Mouse (Mus musculus): ENCODE data around the gene Fam216a. TPM values are rescaled to one million over a fixed set of nuclear protein-coding genes. Genes with fewer than 3 reads are reported as not detected.

Gene Fam216a
- total RNA-seq, 2 experiments from 2014 or later, result 11.3 to 15.6 TPM

DNA sequence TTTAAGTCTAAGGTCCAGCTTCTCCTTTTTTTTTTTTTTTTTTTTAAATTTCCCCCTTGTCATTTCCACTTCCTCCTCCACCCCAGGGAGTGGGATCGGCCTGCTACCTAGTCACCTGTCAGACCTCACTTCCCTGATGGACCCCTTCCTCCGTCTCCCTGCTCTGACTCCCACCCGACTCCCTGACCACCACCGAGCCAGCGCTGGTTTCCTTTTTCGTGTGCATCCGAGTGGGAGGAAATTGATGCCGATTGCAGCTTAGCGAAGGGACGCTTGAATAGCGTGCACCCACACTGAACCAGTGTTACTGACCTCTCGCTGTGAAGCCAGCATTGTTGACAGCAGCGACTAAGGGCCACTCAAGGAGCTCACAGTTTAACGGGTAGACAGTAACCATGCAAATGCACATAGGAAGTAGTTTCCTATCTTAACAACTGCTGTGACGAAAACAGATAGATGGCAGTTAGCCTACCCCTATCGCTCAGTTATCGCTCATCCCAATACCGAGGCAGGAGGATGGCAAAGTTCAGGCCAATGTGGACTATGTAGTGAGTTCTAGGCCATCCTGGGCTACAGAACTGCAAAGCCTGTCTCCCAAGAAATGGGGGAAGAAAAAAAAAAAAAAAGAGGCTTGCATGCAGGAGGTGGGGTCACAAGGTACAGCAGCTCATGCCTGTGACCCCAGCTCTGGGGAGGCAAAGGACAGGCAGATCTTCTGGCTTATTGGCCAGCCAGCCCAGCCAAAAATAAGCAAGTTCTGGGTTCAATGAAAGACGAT lies 20.3 kb upstream of the Fam216a start:
- no peak for DNase-seq (ENCODE audit: low spot score)
- intact Hi-C loops (cut with DNase I), result loop anchor here (5.0 kb wide), 1 partner anchor 125 kb away; no protein-coding TSS in a partner anchor

DNA sequence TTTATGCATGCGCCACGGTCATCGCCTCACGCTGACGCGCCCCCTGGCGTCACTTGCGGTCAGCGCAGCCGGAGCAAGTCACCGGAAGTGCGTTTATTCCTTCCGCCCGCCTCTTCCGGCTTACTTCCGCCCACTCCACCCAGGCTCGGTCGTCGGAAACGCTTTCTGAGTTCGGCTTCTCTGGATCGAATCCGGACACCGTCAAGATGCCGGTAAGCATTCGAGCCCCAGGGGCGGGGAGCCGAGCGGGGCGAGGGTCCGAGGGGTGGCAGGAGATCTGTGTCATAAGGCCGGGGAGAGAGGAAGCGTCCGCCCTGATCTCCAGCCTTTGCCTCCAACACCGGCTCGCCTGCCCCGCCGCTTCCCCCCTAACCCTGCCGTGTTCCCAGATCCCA lies 19.6 kb upstream of the Fam216a start, which contains the start of gene Arpc3:
TSS of gene Arpc3 (plus strand) at position 93 of the 395 bp plus-strand sequence.
- DNase-seq (ENCODE audit: low spot score), result peak; percentile 77
- intact Hi-C loops (cut with DNase I), result loop anchor here (5.0 kb wide), 1 partner anchor 124 kb away; no protein-coding TSS in a partner anchor

DNA sequence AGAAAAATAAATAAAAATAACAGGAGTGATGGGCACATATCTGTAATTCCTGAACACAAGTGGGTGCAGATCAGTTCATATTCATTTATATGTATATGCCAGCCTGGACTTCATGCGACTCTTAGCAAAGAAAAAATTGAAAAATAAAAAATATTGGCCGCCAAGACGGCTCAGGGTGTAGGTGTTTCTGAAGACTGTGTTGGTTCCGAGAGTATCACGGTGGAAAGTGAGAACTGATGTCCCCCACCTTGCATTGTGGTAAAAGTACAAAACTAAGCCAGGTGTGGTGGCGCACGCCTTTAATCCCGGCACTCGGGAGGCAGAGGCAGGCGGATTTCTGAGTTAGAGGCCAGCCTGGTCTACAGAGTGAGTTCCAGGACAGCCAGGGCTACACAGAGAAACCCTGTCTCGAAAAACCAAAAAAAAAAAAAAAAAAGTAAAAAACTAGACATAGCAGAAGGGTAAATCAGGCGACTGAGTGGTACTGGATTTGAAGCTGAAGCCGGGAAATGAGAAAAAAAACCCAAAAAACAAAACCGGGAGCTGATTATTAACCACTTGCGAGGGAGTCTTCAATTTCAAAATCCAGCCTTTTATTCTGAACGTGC lies 19.1 kb upstream of the Fam216a start:
- intact Hi-C loops (cut with DNase I), result loop anchor here (5.0 kb wide), 1 partner anchor 124 kb away; no protein-coding TSS in a partner anchor
- no peak for DNase-seq (ENCODE audit: low spot score)

DNA sequence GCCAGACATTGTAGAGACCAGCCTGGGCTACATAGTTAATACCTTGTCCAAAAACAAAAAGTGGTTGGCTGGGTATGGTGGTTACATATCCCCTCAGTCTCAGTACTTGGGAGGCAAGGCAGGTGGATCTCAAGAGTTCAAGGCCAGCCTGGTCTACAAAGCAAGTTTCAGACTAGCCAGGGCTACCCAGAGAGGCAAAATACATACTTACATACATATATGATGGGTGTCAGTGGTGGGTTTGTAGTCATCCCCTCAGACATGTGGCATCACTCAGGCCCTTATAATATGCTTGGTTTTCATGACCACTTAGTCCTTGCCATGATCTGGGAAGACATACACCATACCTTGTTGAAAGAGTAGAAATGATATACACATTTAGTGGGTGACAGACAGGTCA lies 18.5 kb upstream of the Fam216a start:
- DNase-seq (ENCODE audit: low spot score), result no peak
- intact Hi-C loops (cut with DNase I), result loop anchor here (5.0 kb wide), 1 partner anchor 123 kb away; no protein-coding TSS in a partner anchor

DNA sequence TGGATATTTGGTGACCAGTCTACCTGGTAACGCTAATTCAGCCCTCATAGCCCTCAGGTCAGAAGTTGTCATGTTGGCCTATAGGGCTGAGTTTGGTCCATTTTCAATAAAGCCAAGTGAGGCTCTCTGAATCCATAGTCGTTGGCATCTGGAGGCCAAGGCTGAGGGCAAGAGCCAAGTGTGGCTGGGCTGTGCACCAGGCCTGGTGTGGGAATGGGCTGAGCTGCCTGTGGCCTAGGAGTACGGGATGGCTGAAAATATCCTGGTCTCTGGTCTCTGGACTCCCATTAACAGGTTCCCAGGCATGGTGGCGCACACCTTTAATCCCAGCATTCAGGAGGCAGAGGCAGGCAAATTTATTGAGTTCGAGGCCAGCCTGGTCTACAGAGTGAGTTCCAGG lies 17.8 kb upstream of the Fam216a start:
- no peak for DNase-seq (ENCODE audit: low spot score)
- intact Hi-C loops (cut with DNase I), result loop anchor here (5.0 kb wide), 1 partner anchor 123 kb away; no protein-coding TSS in a partner anchor

DNA sequence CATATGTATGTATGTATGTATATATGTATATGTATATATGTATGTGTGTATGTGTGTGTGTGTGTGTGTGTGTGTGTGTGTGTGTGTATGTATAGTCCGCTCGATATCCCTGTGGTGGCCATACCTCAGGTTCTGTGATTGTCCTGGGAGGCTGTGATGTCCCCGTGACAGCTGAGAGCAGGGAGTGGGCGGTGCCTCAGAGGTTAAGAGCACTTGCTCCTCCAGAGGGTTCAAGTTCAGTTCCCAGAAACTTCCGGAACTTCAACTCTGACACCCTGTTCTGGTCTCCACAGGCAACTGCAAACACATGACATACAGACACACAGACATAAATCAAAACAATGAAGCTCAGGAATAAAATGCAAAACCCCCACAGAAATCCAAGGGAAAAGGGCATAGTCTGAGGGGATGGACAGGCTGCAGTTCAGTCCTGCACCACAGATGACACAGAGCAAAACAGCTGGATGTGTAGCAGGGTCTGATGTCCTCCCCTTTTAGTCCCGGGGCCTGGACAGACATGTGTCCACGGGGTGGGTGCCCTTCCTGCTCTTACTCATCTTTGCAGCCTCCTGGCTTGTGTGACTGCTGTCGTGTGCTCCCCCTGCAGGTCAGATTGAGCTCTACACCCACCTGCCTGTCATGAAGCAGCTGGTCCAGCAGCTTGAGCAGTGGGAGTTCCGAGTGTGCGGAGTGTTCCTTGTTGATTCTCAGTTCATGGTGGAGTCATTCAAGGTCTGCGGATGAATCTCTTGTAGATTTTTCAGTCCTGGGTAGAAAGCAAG lies 7.4 kb upstream of the Fam216a start:
- no peak for DNase-seq (ENCODE audit: low spot score)
- intact Hi-C loops (cut with DNase I), result no loop called here

DNA sequence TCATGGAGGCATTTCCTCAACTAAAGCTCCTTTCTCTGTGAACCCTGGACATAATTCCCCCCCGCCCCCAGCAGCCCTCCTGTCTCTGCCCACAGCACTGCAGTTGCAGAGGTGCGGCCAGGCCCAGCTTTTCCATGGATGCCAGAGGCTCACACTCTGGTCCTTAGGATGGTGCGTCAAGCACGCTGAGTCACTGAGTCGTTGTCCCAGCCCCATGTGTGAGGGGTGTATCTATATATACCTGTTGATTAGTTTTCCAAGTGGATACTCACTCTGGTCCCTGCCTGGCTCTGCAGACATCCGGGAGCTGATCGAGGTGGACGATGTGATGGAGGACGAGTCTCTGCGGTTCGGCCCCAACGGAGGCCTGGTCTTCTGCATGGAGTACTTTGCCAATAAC lies 6.0 kb upstream of the Fam216a start:
- intact Hi-C loops (cut with DNase I), result no loop called here
- no peak for DNase-seq (ENCODE audit: low spot score)

DNA sequence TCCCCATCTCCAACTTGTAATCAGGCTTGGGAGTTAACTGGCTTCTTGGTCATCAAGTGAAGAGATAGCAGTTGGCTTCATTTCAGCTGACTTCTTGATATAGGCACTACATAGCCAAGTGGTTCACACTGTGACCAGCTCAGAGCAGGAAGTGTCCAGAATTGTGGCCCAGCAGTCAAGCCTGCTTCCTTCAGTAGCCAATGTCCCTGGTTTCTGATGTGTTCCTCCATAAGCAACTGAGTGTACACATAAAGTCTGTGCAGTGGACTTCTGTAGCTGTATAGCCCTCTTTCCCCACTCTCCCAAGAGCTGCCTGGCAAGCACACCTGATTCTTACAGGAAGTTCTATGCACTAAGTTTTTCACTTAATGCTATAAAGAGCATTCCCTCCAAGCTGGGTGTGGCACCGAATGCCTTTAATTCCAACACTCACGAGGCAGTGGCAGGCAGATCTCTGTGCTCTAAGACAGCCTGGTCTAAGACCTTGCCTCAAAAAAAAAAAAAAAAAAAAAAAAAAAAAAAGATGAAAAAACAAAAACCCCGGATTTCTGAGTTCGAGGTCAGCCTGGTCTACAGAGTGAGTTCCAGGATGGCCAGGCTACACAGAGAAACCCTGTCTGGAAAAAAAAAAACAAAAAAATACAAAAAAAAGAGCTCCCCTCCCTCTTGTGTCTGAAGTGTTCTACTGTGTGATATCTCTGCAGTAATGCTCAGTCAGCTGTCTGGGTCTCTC lies 5.1 kb upstream of the Fam216a start:
- no peak for DNase-seq (ENCODE audit: low spot score)
- intact Hi-C loops (cut with DNase I), result no loop called here

DNA sequence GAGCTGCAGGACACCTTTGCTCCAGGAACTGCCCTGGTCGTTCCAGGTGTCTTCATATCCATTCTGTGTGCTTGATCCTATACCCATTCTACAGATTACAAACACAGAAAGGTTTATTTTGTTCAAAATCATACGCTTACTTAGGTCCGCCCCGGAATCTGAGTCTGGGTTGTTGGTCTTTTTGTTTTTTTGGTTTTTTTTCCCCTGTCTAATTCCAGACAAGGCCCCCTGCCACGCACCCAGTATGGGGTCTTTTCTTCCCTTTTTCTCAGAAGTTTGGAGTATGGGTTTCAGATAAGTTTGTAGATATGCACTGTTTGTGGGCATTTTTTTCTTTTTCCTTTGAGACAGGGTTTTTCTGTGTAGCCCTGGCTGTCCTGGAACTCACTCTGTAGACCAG lies 714 bp upstream of the Fam216a start:
- intact Hi-C loops (cut with DNase I), result loop anchor here (1.0 kb wide), 1 partner anchor 19 kb away; the partner anchor contains the start of genes Rad9b and Vps29
- DNase-seq (ENCODE audit: low spot score), result no peak

DNA sequence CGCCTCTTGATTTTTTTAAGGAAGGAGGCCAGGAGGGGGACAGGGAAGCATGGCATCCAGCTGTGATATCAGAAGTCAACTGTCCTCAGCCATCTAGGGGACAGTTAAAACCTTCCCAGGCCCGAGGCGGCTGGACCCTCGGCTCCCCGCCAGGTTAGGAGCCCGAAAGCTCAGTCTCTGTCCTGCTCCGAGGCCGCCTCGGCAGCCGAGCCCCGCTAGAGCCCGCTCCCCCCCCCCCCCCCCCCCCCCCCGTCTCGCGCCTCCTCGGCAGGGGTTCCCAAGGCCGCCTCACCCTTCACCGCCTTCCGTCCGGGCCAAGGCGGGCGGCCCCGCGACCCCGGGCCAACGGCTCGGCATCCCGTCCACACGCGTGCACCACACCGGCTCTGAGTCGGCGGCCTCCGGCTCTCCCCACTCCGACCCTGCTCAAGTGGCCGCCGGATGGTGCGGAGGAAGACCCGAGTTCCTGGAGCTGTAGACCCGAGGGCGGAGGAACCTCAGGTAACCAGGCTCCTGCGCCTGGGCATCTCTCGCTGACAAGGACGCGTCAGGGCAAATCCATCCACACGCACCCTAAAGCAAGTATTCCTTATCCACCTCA lies 473 bp downstream of the Fam216a start, which contains the start of gene Gpn3:
TSS of gene Gpn3 (plus strand) at position 286 of the 601 bp plus-strand sequence.
- no peak for DNase-seq (ENCODE audit: low spot score)
- intact Hi-C loops (cut with DNase I), result loop anchor here (1.0 kb wide), 1 partner anchor 17 kb away; the partner anchor contains the start of genes Rad9b and Vps29

DNA sequence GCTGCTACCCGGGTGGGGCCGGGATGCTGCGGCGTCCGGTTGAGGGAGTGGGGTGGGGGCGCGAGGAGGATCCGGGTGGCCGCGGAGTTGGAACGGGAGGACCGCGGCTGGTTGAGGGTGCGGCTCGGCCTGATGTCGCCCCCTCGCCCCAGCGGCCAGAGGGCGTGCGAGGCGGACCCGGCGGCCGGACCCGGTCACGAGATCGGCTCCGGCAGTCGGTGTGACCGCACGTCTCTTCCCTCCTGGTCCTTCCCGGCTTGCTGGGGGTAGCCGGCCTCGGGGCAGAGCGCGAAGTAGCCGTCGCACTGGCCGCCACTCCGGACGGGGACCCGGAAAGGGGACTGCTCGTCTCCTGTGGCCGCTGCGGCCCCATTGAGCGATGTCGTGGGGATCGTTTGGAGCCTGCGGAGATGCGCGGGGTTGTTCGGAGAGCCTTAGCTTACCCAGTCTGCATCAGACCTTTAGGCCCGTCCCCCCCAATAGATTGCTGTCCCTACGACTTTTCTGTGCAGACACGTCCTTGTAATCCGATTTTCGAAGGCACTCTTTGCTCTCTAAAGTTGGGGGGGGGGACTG lies 17.6 kb downstream of the Fam216a start:
- no peak for DNase-seq (ENCODE audit: low spot score)
- intact Hi-C loops (cut with DNase I), result loop anchor here (1.0 to 5.0 kb wide), 2 partner anchors 18 to 197 kb away; partner anchors contain the start of genes Fam216a and Ppp1cc

DNA sequence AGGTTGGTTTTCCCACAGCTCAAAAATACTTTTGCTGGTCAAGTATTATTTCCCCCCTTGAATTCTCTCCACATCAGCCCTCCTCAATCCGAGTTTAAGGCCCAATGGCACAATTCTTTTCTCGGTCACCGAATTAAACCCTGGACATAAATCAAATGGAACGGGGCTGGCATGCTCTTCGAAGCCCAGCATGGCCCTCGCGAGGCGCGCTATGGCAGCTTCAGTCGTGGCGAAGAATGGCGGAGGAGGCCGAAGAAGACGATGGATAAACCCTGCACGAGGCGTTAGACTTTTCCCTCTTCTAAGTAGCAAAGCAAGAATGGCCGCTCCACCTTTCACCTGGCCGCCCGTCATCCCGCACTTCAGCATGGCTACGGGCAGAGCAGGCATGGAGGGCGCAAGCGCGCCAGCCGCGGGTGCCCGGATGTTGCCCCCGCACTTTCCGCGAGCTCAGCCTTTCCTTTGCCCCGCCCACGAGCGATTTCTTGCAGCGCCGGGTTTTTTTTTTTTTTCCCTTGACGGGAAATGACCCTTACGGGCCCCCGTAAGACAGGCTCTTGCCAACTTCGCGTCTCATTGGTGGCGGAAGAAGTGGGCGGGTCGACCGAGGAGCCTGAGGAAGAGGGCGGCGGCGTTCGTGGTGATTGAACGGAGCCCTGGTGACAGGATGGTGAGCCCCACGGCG lies 18.2 kb downstream of the Fam216a start, which contains the start of the genes Rad9b and Vps29:
TSS of gene Rad9b (minus strand) at position 427 of the 685 bp plus-strand sequence.
TSS of gene Vps29 (plus strand) at position 563 of the 685 bp plus-strand sequence.
- DNase-seq (ENCODE audit: low spot score), result peak; percentile 94
- intact Hi-C loops (cut with DNase I), result loop anchor here (1.0 to 5.0 kb wide), 2 partner anchors 18 to 197 kb away; partner anchors contain the start of genes Fam216a and Ppp1cc

DNA sequence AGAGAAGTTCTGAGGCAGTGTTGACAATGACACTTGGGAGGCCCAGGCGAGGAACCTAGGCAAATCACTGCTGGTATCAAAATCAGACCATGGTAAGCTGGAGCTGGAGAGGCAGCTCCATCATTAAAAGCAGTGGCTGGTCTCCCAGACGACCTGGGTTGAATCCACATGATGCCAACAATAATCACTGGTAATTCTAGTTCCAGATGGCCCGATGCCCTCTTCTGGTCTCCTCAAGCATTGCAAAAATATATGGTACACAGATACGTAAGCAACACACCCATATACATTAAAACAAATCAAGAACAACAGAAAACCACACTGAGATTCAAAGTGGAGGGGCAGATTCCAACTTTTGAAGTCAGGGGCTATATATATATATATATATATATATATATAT lies 26.4 kb downstream of the Fam216a start:
- no peak for DNase-seq (ENCODE audit: low spot score)
- intact Hi-C loops (cut with DNase I), result loop anchor here (2.0 kb wide), 1 partner anchor 215 kb away; no protein-coding TSS in a partner anchor

DNA sequence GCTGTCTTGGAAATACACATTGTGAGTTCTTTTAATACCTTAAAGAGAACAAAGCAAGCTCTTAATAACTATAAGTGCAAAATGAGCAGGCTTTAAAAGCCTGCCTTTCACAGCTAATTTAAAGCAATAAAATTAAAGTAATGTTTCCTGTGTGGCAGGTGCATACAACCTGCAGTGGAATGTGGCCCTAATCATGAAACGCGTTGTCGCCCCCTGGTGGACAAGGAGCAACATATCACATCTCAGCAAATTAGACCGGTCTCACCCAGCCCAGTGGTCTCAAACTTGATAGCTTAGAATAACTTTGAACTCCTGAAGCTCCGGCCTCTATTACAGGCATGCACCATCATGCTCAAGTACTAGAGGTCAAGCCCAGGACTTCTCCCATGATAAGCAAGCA lies 27.9 kb downstream of the Fam216a start:
- DNase-seq (ENCODE audit: low spot score), result no peak
- intact Hi-C loops (cut with DNase I), result loop anchor here (1.0 to 2.0 kb wide), 2 partner anchors 76 to 213 kb away; no protein-coding TSS in a partner anchor

DNA sequence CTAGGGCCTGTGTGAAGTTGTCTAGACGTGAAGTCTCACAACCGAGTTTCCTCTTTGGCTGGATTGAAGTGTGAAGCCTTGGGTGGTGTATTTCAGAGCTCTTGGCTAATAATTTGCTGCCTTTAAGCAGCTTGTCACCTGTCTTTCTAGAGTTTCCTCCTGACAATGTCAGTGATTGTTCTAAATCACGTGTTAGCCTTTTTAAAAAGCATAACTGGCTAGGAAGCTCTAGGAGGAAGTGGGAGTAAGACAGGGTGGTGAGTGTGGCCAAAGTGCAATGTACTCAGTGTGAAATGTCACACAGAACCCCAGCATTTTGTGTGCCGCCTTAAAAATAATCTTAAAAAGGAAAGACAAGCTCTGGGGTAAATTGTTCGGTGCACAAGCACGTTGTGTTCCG lies 28.4 kb downstream of the Fam216a start:
- intact Hi-C loops (cut with DNase I), result loop anchor here (1.0 to 2.0 kb wide), 2 partner anchors 75 to 213 kb away; no protein-coding TSS in a partner anchor

DNA sequence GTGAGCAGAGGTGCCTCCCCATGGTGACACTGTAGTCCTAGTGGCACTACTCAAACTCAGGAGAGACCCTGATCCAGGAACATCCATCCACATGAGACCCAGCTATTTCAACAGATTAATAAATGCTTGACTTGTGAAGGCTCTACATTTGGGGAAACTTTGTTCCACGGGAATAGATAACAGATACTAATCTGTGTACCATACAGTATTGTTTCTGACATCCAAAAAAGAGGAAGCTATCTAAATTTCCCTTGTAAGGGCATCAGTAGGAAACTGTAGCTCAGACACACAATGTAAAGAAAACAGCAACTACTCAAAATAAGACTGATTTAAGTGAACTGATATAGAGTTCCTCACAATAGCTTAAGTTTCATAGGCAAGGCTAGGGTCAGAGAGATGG lies 29.3 kb downstream of the Fam216a start:
- intact Hi-C loops (cut with DNase I), result no loop called here

More for the DNA sequence above, 28.4 kb downstream of the Fam216a start:
- DNase-seq (ENCODE audit: low spot score), result no peak

DNA sequence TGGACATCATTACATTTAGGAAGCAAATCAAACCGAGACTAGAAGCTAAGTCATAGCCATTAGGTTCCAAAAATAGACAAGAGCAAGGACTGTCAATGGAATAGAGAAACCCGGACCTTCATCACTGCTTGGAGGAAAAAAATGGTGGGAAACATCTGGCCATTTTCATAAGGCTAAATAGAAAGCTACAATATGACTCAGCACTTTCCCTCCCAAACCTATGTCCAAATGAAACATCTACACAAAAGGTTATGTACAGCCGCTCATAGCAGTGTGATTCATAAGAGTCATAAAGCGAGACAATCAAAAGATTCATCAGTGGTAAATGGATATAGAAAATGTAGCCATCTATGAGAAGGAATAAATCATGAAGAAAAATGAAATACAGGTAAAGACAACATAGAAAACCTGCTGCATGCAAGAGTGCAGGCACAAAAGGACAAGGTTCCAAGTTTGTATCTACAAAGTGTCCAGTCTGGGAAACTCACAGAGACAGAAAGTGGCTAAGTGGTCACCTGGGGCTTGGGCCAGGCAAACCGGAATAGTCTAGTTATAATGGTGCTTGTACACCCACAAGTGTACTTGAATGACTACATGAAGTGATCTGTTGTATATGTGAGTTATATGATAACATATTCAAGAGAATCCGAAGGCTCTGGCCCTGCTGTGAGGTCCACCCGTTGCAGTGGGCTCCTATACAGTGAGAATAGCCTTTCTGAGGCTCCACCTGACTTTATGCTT lies 35.4 kb downstream of the Fam216a start:
- intact Hi-C loops (cut with DNase I), result no loop called here
- no peak for DNase-seq (ENCODE audit: low spot score)

More for the DNA sequence above, 29.3 kb downstream of the Fam216a start:
- no peak for DNase-seq (ENCODE audit: low spot score)
